Mouse (Mus musculus) lung, adult 18-20 months (tissue): ENCODE data around the gene Setd7.

ENCODE experiments used
- DNase-seq, 2 experiments: peaks; one replicate each; pipeline ENCODE4 v3.0.0; 2022; ENCODE audit warnings: mixed read lengths in 2 of 2

Setd7 gene

DNA sequence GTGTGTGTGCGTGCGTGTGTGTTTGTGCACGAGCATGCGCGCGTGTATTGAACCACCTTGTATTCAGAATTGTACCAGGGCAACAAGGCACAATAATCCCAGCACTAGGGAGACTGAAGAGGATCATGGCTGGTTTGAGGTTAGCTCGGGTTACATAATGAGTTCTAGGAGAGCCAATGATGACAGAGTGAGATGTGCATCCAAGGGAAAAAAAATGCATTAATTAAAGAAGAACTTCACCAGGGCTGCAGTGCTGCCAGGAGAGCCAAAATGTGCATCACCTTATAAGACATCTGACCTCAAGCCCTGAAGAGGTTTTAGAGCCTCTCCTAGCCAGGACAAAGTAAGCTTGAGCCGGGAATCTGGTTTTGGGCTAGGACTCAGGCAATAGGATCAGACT, 5.1 kb downstream of the Setd7 start:
- DNase-seq, result peak in 1 of 2 experiments; percentile 17

DNA sequence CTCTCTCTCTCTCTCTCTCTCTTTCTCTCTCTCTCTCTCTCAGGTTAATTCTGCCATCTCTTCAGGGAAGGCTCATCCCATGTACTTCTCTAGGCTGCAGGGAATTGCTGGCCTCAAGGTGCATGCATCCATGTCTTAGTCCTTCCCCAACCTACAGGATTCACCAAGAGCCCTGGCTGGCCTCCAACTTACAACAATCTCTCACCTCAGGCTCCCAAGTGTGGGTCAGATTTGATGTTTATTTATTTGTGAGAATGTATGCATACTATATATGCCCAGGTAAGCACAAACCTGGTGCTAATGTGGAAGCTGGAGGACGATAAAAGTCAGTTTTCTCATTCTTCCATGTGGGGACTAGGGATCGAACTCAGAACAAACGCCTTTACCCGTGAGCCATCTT, 5.8 kb downstream of the Setd7 start:
- no peak for DNase-seq

DNA sequence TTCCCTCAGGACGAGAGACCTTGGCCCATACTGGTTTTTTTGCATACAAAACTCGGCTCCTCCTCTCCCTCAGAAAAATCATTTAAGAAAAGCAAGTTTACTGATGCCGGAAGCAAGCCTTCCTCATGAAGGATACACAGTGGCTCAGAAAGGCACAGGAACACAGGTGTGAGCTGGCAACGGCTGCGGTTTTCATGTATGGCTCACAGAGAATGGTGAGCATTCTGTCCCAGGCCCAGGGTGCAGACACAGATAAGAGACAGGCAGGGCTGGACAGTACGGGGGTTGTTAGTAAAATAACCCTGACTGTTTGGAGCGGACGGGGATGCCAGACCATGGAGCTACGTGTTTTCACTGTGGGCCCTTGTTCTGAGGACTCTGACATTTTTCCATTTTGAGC, 6.6 kb downstream of the Setd7 start:
- DNase-seq, result no peak

DNA sequence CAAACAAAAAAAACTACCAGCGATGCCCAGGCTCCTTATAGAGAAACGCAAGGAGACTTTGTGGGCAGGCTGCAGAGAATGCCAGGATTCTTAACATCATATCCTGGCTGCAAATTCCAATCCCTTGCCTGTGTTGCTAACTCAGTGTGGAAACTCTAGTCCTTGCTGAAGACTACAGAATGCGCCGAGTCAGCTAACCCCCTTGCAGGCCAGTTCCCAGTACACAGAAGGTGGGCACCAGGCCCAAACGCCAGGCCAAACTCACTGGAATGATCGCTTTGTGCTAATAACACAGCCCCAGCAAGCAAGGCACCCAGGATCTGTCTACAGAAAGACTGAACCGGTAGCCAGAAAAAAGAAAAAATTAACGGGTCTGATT, 7.2 kb downstream of the Setd7 start:
- DNase-seq, result peak; percentile 49 to 64

DNA sequence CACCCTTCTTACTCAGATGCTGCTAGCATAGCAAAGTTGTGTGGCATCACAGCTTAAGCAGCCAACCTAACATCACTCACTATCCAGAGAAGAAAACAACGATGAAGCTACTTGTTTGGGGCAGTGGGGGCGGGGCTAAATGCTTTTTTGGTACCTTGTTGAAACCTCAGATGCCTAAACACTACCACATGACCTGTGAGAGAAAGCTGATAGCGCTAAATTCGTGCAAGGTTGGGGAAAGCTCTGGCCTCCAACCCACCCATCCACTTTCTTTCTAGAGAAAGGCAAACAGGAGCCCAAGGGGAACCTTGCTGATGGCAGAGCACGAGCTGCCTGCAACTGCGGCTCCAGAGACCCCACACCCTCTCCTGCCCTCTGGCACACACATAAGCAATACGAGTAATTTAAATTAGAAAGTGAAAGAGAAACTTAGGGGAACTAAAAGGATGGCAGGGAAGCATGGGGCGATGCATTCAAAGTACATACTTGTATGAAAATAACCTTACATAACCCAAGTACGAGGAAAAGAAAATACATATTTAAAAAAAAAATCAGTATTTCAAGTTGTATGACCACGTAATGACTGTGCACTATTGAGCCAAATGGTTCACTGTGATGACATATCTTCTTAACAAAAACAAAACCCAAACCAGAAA, 7.7 kb downstream of the Setd7 start:
- DNase-seq, result peak in 1 of 2 experiments; percentile 19

DNA sequence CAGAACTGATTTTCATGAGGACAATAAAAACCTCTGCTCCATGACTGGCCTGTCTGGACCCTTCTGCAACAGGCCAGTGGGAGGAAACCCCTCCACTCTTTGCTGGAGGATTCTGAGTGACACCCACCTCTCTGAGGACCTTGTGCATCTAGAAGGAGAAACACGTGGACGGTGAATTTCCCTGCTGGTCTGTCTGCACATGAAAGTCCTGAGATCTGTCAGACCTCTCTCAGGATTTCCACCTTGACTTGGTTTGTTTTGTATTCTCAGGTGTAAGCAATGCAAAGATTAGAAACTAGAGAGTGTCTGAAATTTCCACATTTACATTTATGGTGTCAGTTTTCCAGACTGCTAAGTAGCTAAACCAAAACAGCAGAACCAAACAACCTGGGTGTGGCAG, 8.5 kb downstream of the Setd7 start:
- DNase-seq, result no peak

DNA sequence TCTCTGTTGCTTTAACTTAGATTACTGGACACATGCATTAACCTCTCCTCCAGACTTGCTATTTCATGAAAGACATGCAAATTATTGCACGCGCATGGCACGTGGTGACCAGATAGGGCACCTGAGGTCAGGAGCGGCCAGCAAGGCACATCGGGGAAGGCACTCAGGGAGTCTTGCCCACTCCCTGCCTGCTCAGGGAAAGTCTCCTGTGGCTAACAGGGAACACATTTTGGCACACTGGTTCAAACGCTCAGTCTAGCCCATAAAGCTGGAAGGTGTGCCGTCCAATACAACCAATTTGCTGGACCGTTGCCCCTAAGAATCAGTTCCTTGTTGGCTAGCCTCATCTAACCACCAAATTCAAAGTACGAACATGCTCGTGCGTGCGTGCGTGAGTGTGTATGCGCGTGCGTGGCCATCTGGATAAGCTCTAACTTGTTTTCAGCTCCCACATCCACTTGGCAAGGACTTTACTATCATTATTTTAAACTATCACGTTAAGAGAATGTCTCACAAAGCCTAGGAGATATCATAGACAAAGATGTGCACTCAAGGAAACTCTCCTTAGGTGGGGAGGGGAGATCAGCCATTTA, 11.6 kb downstream of the Setd7 start:
- no peak for DNase-seq

DNA sequence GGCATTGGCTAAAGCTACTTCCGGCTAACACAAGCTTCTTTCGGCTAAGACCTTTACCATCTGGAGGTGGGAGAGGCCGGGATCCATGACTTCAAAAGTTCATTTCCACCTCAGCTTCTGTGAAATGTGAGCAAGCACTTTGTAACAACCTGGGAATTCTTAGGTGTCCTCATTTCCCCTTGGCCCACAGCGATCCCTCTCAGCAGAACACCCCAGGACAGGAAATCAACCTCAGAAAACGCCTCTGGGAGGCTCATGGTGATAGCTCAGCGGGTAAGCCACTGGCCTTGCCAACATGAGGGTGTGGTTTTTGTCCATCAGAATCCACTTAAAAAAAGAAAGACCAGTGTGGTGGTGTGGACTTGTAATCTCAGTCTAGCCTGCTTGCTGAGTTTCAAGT, 13.1 kb downstream of the Setd7 start:
- no peak for DNase-seq

DNA sequence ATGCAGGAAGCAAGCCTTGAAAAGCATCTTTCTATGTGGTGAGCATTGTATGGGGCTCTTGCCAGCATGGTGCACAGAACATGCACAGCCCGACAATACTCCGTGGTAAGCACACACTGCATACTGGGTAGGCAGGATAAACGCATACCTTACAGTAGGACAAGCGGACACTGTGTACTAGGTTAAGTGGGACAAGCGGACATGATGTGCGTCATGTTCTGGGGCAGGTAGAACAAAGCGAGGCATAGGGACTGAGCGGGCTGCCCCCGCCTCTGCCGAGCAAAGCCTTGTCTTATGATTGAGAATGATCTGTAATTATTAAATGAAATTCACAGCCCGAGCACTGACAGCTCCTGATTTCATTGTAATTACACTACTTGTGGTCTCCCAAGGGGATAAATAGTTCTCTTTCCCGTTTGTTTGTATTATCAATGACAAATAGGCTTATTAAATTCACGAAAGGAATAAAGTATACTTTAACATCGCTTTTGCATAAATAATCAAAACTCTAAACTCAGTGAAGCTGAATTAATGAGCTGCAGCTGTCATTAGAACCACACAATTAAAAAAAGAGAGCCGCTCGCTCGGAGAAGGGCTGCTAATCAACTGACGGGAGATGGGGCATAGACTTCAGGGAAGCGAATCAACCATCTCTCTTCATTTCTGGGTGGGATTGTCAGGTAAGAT, 16.1 kb downstream of the Setd7 start:
- no peak for DNase-seq

DNA sequence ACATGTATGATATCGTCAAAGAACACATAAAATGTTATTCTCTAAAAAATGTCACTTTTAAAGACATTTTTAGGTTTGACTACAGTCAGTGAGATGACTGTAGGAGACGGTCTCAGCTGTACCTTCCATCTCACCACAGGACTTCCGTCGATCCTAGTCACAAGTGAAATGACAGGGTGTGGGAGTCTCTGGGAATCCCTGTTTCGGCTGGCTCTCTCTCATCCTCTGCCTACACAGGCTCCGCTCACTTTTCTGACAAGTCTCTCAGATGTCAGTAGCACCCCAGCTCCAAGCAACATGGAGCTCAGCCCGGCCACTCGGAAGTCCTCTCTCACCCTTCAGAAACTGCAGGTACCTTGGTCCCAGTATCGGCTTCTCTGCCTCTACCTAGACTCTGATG, 20.0 kb downstream of the Setd7 start:
- no peak for DNase-seq

DNA sequence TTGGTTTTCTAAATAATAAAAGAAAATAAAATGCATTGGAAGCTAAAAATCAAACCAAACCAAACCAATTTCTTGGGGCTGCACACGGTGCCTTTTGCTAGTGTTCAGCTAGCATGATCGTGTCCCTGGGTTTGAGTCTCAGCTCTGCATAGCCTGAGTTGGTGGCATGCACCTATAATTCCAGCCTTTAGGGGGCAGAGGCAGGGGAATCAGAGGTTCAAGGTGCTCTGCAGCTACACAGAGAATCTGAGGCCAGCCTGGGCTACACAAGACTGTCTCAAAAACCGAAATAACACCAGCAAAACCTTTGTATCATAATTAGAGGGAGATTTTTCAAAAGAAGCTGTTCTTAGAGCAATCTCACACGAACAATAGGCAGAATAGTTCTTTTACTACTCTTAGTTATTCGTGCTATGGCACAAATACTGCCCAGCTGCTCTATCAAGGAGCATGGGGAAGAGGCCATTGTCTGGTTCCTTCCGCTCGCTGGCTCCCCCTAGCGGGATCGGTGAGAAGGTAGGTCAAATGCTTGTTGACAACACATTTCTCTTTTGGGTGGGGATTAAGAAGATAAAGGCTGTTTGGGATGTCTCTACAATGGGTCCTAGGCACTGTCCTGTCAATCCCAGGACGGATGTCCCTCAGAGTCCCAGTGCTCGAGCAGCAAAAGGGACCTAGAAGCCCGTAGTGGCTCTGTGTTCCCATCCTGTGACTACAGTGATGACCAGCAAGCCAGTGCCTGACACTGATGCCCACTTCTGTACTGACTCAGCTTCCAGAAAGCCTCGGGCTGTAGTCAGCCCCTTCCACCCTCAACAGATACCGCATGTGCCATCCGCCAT, 20.9 kb downstream of the Setd7 start:
- DNase-seq, result peak; percentile 67 to 78

DNA sequence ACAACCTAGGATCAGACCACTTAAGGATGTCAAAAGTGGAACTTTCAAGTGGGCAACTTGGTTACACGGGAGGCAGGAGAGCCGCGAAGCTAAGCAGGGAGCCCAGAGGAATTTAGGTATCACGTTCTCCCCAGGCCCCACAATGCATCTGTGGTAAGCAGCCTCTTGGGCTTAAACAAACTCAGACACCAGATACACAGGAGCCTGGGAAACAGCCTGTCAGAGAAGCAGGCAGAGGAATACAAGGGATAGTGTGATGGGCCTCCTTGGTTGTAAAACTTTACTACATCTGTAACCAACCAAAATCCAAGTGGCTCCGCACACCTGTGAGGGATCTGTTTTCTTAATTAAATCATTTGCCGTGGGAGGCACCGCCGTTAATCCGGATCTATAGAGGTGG, 26.7 kb downstream of the Setd7 start:
- DNase-seq, result no peak

DNA sequence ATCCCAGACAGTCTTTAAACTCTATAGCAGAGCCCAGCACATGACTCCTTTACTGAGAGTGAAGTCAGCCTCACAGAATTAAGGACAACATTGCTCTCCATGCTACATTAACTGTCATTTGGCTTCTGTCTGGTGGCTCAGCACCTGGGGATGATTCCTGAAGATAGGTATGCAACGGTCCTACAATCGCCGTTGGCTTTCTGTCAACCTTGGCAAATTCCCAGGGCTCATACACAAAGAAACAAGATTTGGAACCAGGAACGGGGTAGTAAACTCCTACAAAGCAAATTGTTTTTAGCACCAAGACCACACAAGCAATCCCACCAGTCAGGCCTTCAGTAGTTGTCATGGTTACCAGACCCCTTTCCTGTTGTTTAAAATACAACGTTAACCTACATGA, 27.1 kb downstream of the Setd7 start:
- no peak for DNase-seq

DNA sequence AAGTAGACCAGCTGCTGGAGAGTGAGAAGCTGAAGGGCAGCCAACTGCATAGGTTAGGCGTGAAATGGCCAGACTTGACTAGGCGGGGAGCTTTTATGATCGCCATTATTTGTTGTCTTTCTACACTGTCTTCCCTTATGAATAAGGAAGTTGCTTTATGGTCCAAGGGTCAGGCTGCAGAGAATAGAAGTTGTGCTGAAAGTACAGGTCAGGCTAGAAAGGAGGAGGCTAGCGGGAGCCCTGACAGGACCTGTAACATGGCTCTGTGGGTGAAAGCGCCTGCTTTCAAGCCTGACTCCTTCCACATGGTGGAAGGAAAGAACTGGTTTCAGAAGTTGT, 28.4 kb downstream of the Setd7 start:
- DNase-seq, result no peak

DNA sequence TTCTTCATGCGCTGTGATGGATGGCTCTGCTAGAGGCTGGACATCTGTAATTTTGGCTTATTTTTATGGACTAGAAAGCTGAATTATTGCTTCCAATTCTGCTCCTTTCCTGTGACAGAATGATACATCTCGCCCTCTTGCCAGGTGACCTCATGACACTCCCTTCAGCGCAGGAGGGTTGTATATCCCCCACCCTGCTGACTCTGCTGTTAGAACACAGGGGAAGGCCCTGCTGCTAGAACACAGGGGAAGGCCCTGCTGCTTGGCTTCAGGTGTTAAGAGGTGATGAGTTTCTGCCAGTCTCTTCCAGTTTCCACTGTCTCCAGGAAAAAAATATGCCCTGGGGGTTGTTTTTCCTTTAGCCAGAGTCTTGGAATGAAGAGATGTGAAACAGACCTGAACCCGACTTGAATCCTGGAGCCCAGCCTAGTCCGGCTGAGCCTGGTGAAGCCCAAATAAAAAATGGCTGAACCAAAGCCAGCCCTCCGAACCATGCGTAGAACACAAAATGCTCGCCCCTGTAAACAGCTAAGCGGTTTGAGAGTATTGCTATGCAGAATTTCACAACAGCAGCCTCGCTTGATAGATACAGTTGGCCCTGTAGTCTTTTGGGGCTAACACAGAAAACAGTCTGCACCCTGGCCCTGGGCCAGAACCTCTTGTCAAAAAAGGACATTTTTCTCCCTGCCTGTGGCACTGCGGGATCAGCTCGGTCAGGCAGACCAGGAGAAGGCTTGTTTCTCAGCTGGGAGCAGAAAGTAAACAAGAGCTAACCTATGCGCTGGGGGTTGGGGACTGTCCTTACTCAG, 29.0 kb downstream of the Setd7 start:
- peak; percentile 61 to 66 for DNase-seq

DNA sequence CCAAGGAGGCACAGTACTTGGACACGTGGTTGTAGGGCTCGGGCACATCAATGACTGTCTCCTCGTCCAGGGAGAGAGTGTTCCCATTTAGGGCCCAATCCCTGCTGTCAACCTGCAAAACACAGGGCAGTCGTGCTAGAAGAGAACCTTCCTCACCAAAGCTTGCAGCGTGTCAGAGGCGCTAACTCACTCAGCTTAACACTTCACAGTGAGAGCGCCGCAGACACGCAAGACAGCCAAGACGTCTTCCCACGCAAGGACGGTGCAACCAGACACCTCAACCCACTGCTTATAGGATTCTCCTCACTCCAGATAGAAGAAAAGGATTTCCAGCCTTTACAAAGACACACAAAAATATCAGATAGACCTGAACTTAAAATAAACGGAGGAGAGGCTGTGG, 33.8 kb downstream of the Setd7 start:
- no peak for DNase-seq

DNA sequence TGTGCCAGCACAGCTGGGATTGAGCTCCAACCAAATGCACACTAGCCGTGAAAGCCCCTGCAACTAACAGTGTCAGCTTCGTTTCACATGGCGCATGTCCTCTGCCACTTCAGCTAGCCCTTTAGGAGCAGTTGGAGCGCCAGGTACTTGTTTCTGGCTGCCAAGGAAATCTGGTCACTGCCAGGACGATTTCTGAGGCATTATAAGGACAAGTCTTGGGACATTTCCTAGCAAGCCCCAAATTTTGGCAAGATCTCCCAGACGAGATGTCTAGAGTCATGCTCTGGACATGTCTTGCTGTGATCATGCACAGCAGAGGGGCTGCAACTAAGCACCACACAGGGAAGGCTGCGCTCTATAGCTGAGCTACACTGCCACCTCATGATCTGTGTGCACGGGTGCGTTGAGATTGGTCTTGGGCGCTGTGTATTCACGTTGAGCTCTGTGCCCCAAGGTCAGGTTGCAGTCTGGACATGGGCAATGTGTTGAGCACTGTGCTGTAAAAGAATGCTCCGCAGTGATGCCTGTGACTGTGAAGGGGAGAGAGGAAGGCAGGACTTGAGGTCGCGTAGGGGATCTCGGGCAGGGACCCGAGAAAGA, 35.4 kb downstream of the Setd7 start:
- no peak for DNase-seq

DNA sequence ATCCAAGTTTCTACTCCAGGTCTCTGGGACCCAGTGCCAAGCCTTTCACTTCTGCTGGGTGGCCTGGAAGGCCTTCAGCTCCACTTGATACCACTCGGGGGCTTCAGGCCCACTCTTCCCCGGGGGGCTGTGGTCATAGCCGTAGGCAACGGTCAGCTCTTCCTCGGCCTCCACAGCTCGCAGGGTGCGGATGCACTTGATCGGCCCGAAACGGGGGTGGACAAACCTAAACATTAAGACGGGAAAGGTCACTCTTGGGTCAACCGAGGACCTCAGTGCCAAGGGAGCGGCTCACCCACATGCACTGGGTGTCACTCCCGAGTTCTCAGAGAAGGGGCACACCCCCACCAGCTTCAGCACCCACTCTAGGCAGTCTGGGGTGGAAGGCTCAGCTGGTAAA, 39.4 kb downstream of the Setd7 start:
- no peak for DNase-seq

DNA sequence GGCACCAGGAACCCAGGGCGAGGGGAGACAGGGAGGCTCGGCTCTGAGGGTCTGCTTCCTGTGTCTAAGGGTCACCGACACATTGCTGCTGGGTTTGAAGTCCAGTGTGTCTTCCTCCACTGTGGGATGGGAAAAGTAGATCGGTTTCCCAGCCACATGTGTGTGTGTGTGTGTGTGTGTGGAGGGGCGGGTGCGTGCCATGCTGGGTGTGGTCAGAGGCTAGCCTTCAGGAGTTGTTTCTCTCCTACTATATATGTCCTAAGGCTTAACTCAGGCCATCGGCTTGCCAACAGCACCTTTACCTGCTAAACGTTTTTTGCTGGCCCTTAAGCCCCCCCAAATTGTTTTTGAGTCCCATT, 41.9 kb downstream of the Setd7 start:
- no peak for DNase-seq

DNA sequence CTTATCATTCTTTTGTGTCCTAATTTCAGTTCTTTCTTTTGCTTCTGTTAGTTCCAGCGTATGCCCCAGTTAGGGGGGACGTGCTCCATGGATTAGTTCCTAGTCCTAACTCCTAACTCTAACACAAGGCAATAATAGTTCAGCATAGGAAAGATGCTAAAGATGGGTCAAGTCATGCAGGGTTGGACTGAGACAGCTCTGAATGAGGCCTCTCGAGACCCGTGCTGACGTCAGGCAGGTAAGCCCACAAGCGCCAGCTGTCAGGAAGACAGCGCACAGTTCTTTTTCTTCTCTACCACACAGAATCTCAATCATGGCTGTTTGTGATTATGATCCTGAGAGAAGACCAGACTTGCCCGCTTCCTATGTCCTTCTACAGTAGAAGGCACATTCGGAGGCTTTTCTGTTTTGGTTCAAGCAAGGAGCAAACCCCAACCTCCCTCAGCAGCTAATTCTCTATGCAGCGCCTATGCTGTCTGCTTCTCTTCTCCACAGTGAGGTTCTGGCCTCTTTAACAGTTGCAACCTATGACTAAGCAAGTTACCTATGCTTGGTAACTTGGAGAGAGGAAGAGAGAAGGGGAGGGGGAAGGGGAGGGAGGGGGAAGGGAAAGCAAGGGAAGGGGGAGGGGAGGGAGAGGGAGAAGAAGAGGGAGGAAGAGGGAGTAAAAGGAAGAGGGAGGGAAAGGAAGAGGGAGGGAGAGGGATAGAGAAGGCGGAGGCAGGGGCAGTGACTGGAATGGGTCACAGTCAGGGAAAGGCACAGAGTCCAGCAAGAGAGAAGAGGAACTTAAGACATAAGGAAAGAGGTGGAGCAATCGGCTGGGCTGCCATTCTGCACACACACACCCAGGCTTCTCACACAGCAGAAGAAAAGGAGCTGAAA, 42.6 kb downstream of the Setd7 start:
- DNase-seq, result peak; percentile 14 to 17

DNA sequence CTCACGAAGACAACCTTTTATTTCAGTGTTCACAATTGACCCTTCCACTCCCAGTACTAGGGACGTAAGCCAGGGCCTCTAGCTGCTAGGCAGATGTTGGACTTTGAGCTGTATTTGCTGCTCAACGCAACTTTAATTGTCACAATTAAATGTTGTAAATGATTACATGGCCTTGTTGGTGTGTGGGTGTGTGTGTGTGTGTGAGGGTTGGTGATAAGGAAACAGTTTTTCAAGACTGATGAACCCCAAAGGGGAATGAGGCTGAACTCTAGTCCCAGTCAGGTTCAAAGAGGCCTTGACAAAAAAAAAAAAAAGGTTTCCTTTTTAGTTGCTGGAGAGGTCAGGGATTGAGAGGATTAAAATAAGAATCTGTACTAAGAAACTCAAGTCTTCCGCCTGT, 43.2 kb downstream of the Setd7 start:
- DNase-seq, result no peak

DNA sequence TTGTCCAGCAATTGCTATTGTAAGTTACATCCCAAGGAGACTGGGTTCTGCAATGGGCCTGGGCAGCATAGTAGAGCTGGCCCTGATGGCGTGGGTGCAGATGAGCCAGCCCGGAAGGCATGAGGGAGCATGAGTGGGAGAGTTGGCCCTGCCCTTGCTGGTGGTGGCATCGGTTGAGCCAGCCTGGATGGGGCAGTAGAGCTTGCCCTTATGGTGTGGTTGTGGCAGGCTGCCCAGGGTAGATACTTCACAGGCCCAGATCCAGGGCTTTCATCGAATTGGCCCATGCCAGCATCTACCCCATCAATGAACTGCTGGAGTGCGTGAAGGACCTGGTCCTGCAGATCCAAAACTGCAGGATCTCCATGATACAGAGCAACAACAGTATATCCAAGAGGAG, 48.7 kb downstream of the Setd7 start:
- no peak for DNase-seq
